Comparison of ENCODE assay signal across 17 mouse cellular contexts in the genomic region with DNA sequence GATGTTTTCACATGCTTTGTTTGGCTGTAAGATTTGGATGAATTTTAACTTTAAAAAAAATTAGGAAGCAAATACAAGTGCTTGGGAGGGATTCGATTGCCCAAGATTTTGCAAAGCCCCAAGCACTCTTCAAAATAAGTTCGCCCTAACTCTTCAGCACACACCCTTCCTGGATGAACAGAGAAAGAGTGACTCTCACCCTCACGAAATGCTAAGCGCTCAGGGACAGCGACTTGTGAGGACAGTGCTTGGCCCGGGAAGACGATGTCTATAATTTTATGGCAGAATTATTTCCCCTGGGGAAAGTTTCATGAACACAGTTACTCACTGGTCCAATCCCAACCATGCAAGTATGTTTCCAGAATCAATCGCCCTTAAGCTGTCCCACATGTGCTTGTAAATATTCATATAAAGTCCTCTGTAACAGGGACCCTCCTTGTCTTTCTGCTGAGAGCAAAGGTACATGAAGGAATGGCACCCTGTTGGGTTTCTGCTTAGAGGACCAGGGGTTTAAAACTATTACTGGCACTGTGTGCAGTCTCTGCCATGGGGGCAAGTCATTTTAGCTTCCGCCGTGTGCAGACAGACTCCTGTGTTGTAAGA.
DNase-seq lines count a peak whose midpoint lies in the region; ATAC-seq and TF ChIP-seq lines count a peak whose summit lies in the region.
"Had no signal": no experiment of that assay in that cellular context is flagged by ENCODE, and none has a peak within 500 bp of the region (broad histone marks: within the 10 kb centered on the region; RNA-seq: fewer than 3 reads in every experiment).

No protein-coding gene starts in this region.

- no peaks in the 10 kb centered on the region for H3K9me3 ChIP-seq in lung, embryonic 14.5 days (ENCODE audit: low read depth, low read length)
- H3K9me3 ChIP-seq in limb, embryonic 13.5 days: no peaks in the 10 kb centered on the region
- H3K9me3 ChIP-seq: forebrain, embryonic 12.5 days; heart, embryonic 15.5 days; hindbrain, embryonic 12.5 days had no signal

- no peak overlapping the region for H3K27ac ChIP-seq in lung, embryonic 14.5 days (ENCODE audit: low read depth)
- H3K27ac ChIP-seq in limb, embryonic 13.5 days: no peak overlapping the region
- H3K27ac ChIP-seq: forebrain, embryonic 12.5 days; heart, embryonic 15.5 days; hindbrain, embryonic 12.5 days had no signal

- no peak for ATAC-seq in lung, embryonic 14.5 days (ENCODE audit: insufficient read depth)
- peak; percentile 61; the same call in 1 of the 2 replicates for ATAC-seq in limb, embryonic 13.5 days (ENCODE audit: low FRiP score, low read depth)
- no peak for ATAC-seq in erythroid progenitor cell, adult 5-6 weeks (replicated peaks; ENCODE audit: low FRiP score, poor library complexity, severe bottlenecking)
- ATAC-seq: lung, postnatal 0 days had no signal

- H3K9ac ChIP-seq in lung, embryonic 14.5 days: no peak overlapping the region
- H3K9ac ChIP-seq in limb, embryonic 13.5 days: no peak overlapping the region
- H3K9ac ChIP-seq: forebrain, embryonic 12.5 days; heart, embryonic 15.5 days; hindbrain, embryonic 12.5 days had no signal

- no peaks in the 10 kb centered on the region for H3K27me3 ChIP-seq in lung, embryonic 14.5 days (ENCODE audit: insufficient read depth, low read length)
- no peaks in the 10 kb centered on the region for H3K27me3 ChIP-seq in limb, embryonic 13.5 days
- H3K27me3 ChIP-seq: forebrain, embryonic 12.5 days; heart, embryonic 15.5 days; hindbrain, embryonic 12.5 days had no signal

- WGBS in lung, embryonic 14.5 days: 57% methylated on average over 10 of the region's 10 CpGs
- 50% methylated on average over 10 of the region's 10 CpGs for WGBS in limb, embryonic 13.5 days

- H3K4me2 ChIP-seq in lung, embryonic 14.5 days: no peak overlapping the region
- H3K4me2 ChIP-seq in limb, embryonic 13.5 days (replicated peaks): no peak overlapping the region
- H3K4me2 ChIP-seq: forebrain, embryonic 12.5 days; heart, embryonic 15.5 days; hindbrain, embryonic 12.5 days; midbrain, embryonic 11.5 days had no signal

- TF ChIP-seq CTCF in lung, embryonic 14.5 days (IDR thresholded peaks at IDR 0.05; ENCODE audit: low read depth): no peak

- intact Hi-C loops in left cerebral cortex, postnatal 36 days (cut with DNase I): no loop called here

- H3K36me3 ChIP-seq in lung, embryonic 14.5 days (ENCODE audit: insufficient read depth): no peaks in the 10 kb centered on the region
- H3K36me3 ChIP-seq in limb, embryonic 13.5 days: no peaks in the 10 kb centered on the region
- H3K36me3 ChIP-seq: forebrain, embryonic 12.5 days; heart, embryonic 15.5 days; hindbrain, embryonic 12.5 days had no signal

- peak; percentile 38 to 47 for DNase-seq in heart, adult 18-20 months
- no peak for DNase-seq in heart, postnatal 4 days
- peak; percentile 13 for DNase-seq in lung, embryonic 14.5 days
- no peak for DNase-seq in lung, postnatal 14 days
- no peak for DNase-seq in left cerebral cortex, postnatal 36 days (ENCODE audit: low spot score in 2 of 2)
- DNase-seq: adrenal gland, postnatal 10 days; cerebellum, adult 18-20 months; cerebellum, postnatal 14 days; kidney, adult 18-20 months; kidney, postnatal 4 days had no signal

- no peak overlapping the region for H3K4me3 ChIP-seq in lung, embryonic 14.5 days (ENCODE audit: low read depth, low read length)
- no peak overlapping the region for H3K4me3 ChIP-seq in limb, embryonic 13.5 days
- H3K4me3 ChIP-seq: forebrain, embryonic 12.5 days; heart, embryonic 15.5 days; hindbrain, embryonic 12.5 days had no signal

- 0 out of 2 replicates have a peak, but pooled peaks cover 2% of the 10 kb centered on the region for H3K4me1 ChIP-seq in lung, embryonic 14.5 days (ENCODE audit: insufficient read depth)
- H3K4me1 ChIP-seq in limb, embryonic 13.5 days: peaks cover 16% of the 10 kb centered on the region
- H3K4me1 ChIP-seq: forebrain, embryonic 12.5 days; hindbrain, embryonic 12.5 days had no signal

Comparison
In these comparisons a context has a peak if more than half of its experiments do, and no peak if none do; other contexts are left out.
1. DNase-seq: peak in heart, adult 18-20 months (2 of 2) and lung, embryonic 14.5 days (single experiment); none in heart, postnatal 4 days (single experiment), lung, postnatal 14 days (single experiment) and left cerebral cortex, postnatal 36 days (0 of 2).